Mouse (Mus musculus) C2C12 (cell line): ENCODE measurements around the gene Pgls. TPM values are rescaled to one million over a fixed set of nuclear protein-coding genes. Genes with fewer than 3 reads are reported as not detected.

ENCODE experiments used
- H3K27me3 ChIP-seq: one replicate; pipeline ENCODE4 v1.6.1; 2011; ENCODE audit not compliant: control insufficient read depth, insufficient read depth, insufficient read length
- H3K36me3 ChIP-seq: one replicate; pipeline ENCODE4 v1.6.1; 2011; ENCODE audit not compliant: control insufficient read depth, insufficient read depth
- H3K4me3 ChIP-seq: one replicate; pipeline ENCODE4 v1.5.1; 2011; ENCODE audit warnings: mild to moderate bottlenecking, control low read depth; ENCODE audit not compliant: poor library complexity, insufficient read depth, severe bottlenecking
- H3K79me2 ChIP-seq: one replicate; pipeline ENCODE4 v1.6.1; 2011; ENCODE audit not compliant: control insufficient read depth, insufficient read depth
- H3K79me3 ChIP-seq: one replicate; pipeline ENCODE4 v1.6.1; 2011; ENCODE audit warnings: low read depth, control low read depth
- H3ac ChIP-seq: one replicate; pipeline ENCODE3; 2011; ENCODE audit warnings: low read depth; ENCODE audit not compliant: control insufficient read depth, insufficient read length
- CEBPB ChIP-seq: IDR thresholded peaks from one replicate; pipeline ENCODE4 v1.6.1; 2011; ENCODE audit warnings: low read depth, mild to moderate bottlenecking, control low read depth, moderate library complexity
- CTCF ChIP-seq: IDR thresholded peaks from one replicate; pipeline ENCODE4 v1.5.1; 2011; ENCODE audit not compliant: control insufficient read depth, insufficient read depth, insufficient read length
- FOSL1 ChIP-seq: IDR thresholded peaks from one replicate; pipeline ENCODE4 v1.8.0; 2011; ENCODE audit warnings: mild to moderate bottlenecking, low read length; ENCODE audit not compliant: poor library complexity, insufficient read depth, severe bottlenecking
- MAX ChIP-seq: IDR thresholded peaks from one replicate; pipeline ENCODE4 v1.6.1; 2011; ENCODE audit warnings: mild to moderate bottlenecking, control low read depth
- MYOD1 ChIP-seq: IDR thresholded peaks from one replicate; pipeline ENCODE4 v1.6.1; 2011; ENCODE audit warnings: low read depth; ENCODE audit not compliant: control insufficient read depth, insufficient read length
- MYOG ChIP-seq: IDR thresholded peaks from one replicate; pipeline ENCODE4 v1.6.1; 2011; ENCODE audit not compliant: control insufficient read depth, insufficient read length; ENCODE audit errors: extremely low read depth
- USF1 ChIP-seq: IDR thresholded peaks from one replicate; pipeline ENCODE4 v1.6.1; 2011; ENCODE audit warnings: low read depth, mild to moderate bottlenecking, control low read depth, moderate library complexity
- microRNA-seq: library from miRNA; unstranded; fragments of <30 nt; microRNA quantifications from one replicate; pipeline ENCODE4, GENCODE M21; 2019; ENCODE audit warnings: borderline microRNAs expressed
- polyA plus RNA-seq: library from polyadenylated mRNA; unstranded; fragments of >200 nt; fragmentation: generic; extraction: Trizol; gene quantifications from one replicate; pipeline ENCODE4 v1.2.1, GENCODE M21; 2012; ENCODE audit warnings: missing spikeins

Pgls gene
- polyA plus RNA-seq, 1 experiment = 231 TPM

GRCm38 (mm10) chr8:71638321-71638720 lies 46.3 kb downstream of the Pgls start:
- Histone ChIP-seq H3K36me3 (no peaks in the 10 kb centered on the region), H3K4me3 (no peak overlapping the region), H3K27me3 (no peaks in the 10 kb centered on the region), H3K79me3 (no peaks in the 10 kb centered on the region), H3ac (no peak overlapping the region), H3K79me2 (no peaks in the 10 kb centered on the region)
- TF ChIP-seq CTCF = no peak
- no peak for TF ChIP-seq MYOD1
- no peak for TF ChIP-seq FOSL1
- TF ChIP-seq CEBPB = no peak
- no peak for TF ChIP-seq MYOG
- no peak for TF ChIP-seq MAX
- TF ChIP-seq USF1 = no peak

GRCm38 (mm10) chr8:71639318-71639717 lies 47.3 kb downstream of the Pgls start:
- TF ChIP-seq CTCF (no peak), MYOD1 (no peak), FOSL1 (no peak), CEBPB (no peak), MAX (no peak), MYOG (no peak)
- no peaks in the 10 kb centered on the region for H3K79me2 ChIP-seq
- H3ac ChIP-seq = no peak overlapping the region
- H3K4me3 ChIP-seq = no peak overlapping the region
- H3K36me3 ChIP-seq = no peaks in the 10 kb centered on the region
- H3K27me3 ChIP-seq = no peaks in the 10 kb centered on the region
- H3K79me3 ChIP-seq = no peaks in the 10 kb centered on the region

- H3K79me3 ChIP-seq = no peaks in the 10 kb centered on the region
- H3K36me3 ChIP-seq = no peaks in the 10 kb centered on the region
- no peak overlapping the region for H3K4me3 ChIP-seq
- no peak overlapping the region for H3ac ChIP-seq
- TF ChIP-seq FOSL1 (no peak), MYOD1 (no peak), CTCF (no peak), MAX (no peak), USF1 (no peak), CEBPB (no peak), MYOG (no peak)
- H3K79me2 ChIP-seq = no peaks in the 10 kb centered on the region
- H3K27me3 ChIP-seq = peaks cover 24% of the 10 kb centered on the region
Observed at GRCm38 (mm10) chr8:71645510-71645909, 53.5 kb downstream of the Pgls start.

Small RNAs within 50 kb of the gene (microRNA-seq; reads per million reads assigned to microRNA genes)
- gene Mir6769b = not detected

Other genes with a start within 250 kb of the Pgls start
- 105 TPM for gene Use1, start 225.3 kb upstream of the Pgls start, polyA plus RNA-seq
- 11.2 TPM for gene Ocel1, start 220.9 kb upstream of the Pgls start, polyA plus RNA-seq
- 73.0 TPM for gene Nr2f6, start 210.2 kb upstream of the Pgls start, polyA plus RNA-seq
- 0.04 TPM for gene Ushbp1, start 196.4 kb upstream of the Pgls start, polyA plus RNA-seq
- gene Babam1, start 195.3 kb upstream of the Pgls start, polyA plus RNA-seq = 118 TPM
- gene Ankle1, start 186.2 kb upstream of the Pgls start, polyA plus RNA-seq = 6.3 TPM
- gene Abhd8, start 128.5 kb upstream of the Pgls start, polyA plus RNA-seq = 73.6 TPM
- 121 TPM for gene Mrpl34, start 127.2 kb upstream of the Pgls start, polyA plus RNA-seq
- gene Dda1, start 123.0 kb upstream of the Pgls start, polyA plus RNA-seq = 104 TPM
- 22.1 TPM for gene Ano8, start 106.2 kb upstream of the Pgls start, polyA plus RNA-seq
- gene Gtpbp3, start 104.1 kb upstream of the Pgls start, polyA plus RNA-seq = 21.4 TPM
- gene Plvap, start 80.4 kb upstream of the Pgls start, polyA plus RNA-seq = 0.07 TPM
- gene Ccdc194, start 66.5 kb upstream of the Pgls start, polyA plus RNA-seq = 0.01 TPM
- 12.1 TPM for gene Bst2, start 54.7 kb upstream of the Pgls start, polyA plus RNA-seq
- 70.7 TPM for gene Mvb12a, start 49.3 kb upstream of the Pgls start, polyA plus RNA-seq
- 0.18 TPM for gene Tmem221, start 33.3 kb upstream of the Pgls start, polyA plus RNA-seq
- 0.02 TPM for gene Nxnl1, start 25.6 kb upstream of the Pgls start, polyA plus RNA-seq
- 57.5 TPM for gene Slc27a1, start 23.3 kb upstream of the Pgls start, polyA plus RNA-seq
- gene Fam129c, start 5.5 kb downstream of the Pgls start, polyA plus RNA-seq = 2.4 TPM
- 72.3 TPM for gene Colgalt1, start 18.8 kb downstream of the Pgls start, polyA plus RNA-seq
- gene Unc13a, start 79.6 kb downstream of the Pgls start, polyA plus RNA-seq = 1.5 TPM
- gene Jak3, start 84.1 kb downstream of the Pgls start, polyA plus RNA-seq = 1.2 TPM
- 0.14 TPM for gene Insl3, start 97.0 kb downstream of the Pgls start, polyA plus RNA-seq
- gene B3gnt3, start 109.6 kb downstream of the Pgls start, polyA plus RNA-seq = 0.02 TPM
- not detected for gene Fcho1, start 133.5 kb downstream of the Pgls start, polyA plus RNA-seq